Mouse (Mus musculus): ENCODE measurements around the gene Aplnr.

Gene Aplnr

GRCm38 (mm10) chr2:85187582-85188151 lies 51.6 kb downstream of the Aplnr start:
- no peak for DNase-seq
